In genomic region chr1:92879266-92879665, GRCm38 (mm10) we compare ENCODE assay signal across 16 mouse cellular contexts. TPM values are rescaled to one million over a fixed set of nuclear protein-coding genes. Genes with fewer than 3 reads are reported as not detected.
A peak's percentile ranks its signal among the peaks of the same experiment; 100 is the strongest.
DNase-seq lines count a peak whose midpoint lies in the region; ATAC-seq and TF ChIP-seq lines count a peak whose summit lies in the region.
"Had no signal": no experiment of that assay in that cellular context is flagged by ENCODE, and none has a peak within 500 bp of the region (broad histone marks: within the 10 kb centered on the region; RNA-seq: fewer than 3 reads in every experiment).

No protein-coding gene starts in this region.

- DNase-seq in hindbrain, embryonic 14.5 days (ENCODE audit: low spot score): no peak
- peak; percentile 92 to 95 for DNase-seq in cerebellum, adult 18-20 months
- DNase-seq in layer of hippocampus, adult 2 months (ENCODE audit: low spot score in 2 of 2): peak; percentile 54 to 57
- DNase-seq in right cerebral cortex, postnatal 10 days (ENCODE audit: low spot score in 2 of 2): peak; percentile 58 to 72
- DNase-seq in gastrocnemius, postnatal 4 days (ENCODE audit: low spot score in 2 of 2): no peak
- no peak for DNase-seq in urinary bladder, postnatal 10 days (ENCODE audit: low spot score)
- DNase-seq: heart, adult 18-20 months; kidney, adult 9 months; liver, embryonic 13.5 days; lung, postnatal 4 days; thymus, adult 2 months had no signal

- H3K9me3 ChIP-seq in hindbrain, embryonic 16.5 days (ENCODE audit: control insufficient read depth, low read length): no peaks in the 10 kb centered on the region
- H3K9me3 ChIP-seq in hindbrain, embryonic 14.5 days (ENCODE audit: control insufficient read depth, low read length): no peaks in the 10 kb centered on the region
- H3K9me3 ChIP-seq in heart, embryonic 12.5 days (replicated peaks): no peaks in the 10 kb centered on the region
- H3K9me3 ChIP-seq: hindbrain, embryonic 10.5 days; liver, embryonic 13.5 days; midbrain, embryonic 15.5 days had no signal

- no peak overlapping the region for H3K9ac ChIP-seq in hindbrain, embryonic 16.5 days (ENCODE audit: low read depth, low read length)
- H3K9ac ChIP-seq in hindbrain, embryonic 14.5 days: no peak overlapping the region
- no peak overlapping the region for H3K9ac ChIP-seq in heart, embryonic 12.5 days
- H3K9ac ChIP-seq: liver, embryonic 13.5 days; midbrain, embryonic 15.5 days had no signal

- H3K4me1 ChIP-seq in hindbrain, embryonic 16.5 days (ENCODE audit: control insufficient read depth, insufficient read depth, low read depth, low read length): no peaks in the 10 kb centered on the region
- H3K4me1 ChIP-seq in hindbrain, embryonic 14.5 days (replicated peaks; ENCODE audit: control insufficient read depth, insufficient read depth, low read length): no peaks in the 10 kb centered on the region
- peaks cover 9% of the 10 kb centered on the region; the same call in 1 of the 2 replicates for H3K4me1 ChIP-seq in heart, embryonic 12.5 days (replicated peaks)
- H3K4me1 ChIP-seq: liver, embryonic 13.5 days; midbrain, embryonic 15.5 days had no signal

- ATAC-seq in hindbrain, embryonic 16.5 days: 0 out of 2 replicates have a peak, but pooled peaks have one; percentile 37
- no peak for ATAC-seq in hindbrain, embryonic 14.5 days (ENCODE audit: low FRiP score)
- ATAC-seq in heart, embryonic 12.5 days (ENCODE audit: insufficient number of reproducible peaks, low FRiP score): no peak
- ATAC-seq: activated CD4-positive, CD25-positive, alpha-beta regulatory T cell, adult 4 months; midbrain, embryonic 15.5 days had no signal

- H3K36me3 ChIP-seq in hindbrain, embryonic 16.5 days (ENCODE audit: control insufficient read depth, insufficient read depth, low read length): no peaks in the 10 kb centered on the region
- no peaks in the 10 kb centered on the region for H3K36me3 ChIP-seq in hindbrain, embryonic 14.5 days (replicated peaks; ENCODE audit: control insufficient read depth, insufficient read depth)
- H3K36me3 ChIP-seq in heart, embryonic 12.5 days: no peaks in the 10 kb centered on the region
- H3K36me3 ChIP-seq: hindbrain, embryonic 10.5 days; liver, embryonic 13.5 days; midbrain, embryonic 15.5 days had no signal

- 71% methylated on average over 12 of the region's 12 CpGs for WGBS in hindbrain, embryonic 16.5 days
- 82% methylated on average over 12 of the region's 12 CpGs for WGBS in hindbrain, embryonic 14.5 days
- 81% methylated on average over 12 of the region's 12 CpGs for WGBS in heart, embryonic 12.5 days

- H3K4me3 ChIP-seq in hindbrain, embryonic 16.5 days (ENCODE audit: low read length): no peak overlapping the region
- H3K4me3 ChIP-seq in hindbrain, embryonic 14.5 days (replicated peaks; ENCODE audit: low read length): no peak overlapping the region
- no peak overlapping the region for H3K4me3 ChIP-seq in layer of hippocampus, adult 2 months
- no peak overlapping the region for H3K4me3 ChIP-seq in heart, embryonic 12.5 days
- H3K4me3 ChIP-seq: hindbrain, embryonic 10.5 days; liver, embryonic 13.5 days; midbrain, embryonic 15.5 days had no signal

- no peaks in the 10 kb centered on the region for H3K27me3 ChIP-seq in hindbrain, embryonic 16.5 days (replicated peaks; ENCODE audit: control insufficient read depth, insufficient read depth, low read length)
- H3K27me3 ChIP-seq in hindbrain, embryonic 14.5 days (ENCODE audit: control insufficient read depth, insufficient read depth, low read length): no peaks in the 10 kb centered on the region
- peaks cover 38% of the 10 kb centered on the region for H3K27me3 ChIP-seq in heart, embryonic 12.5 days (replicated peaks)
- H3K27me3 ChIP-seq: liver, embryonic 13.5 days; midbrain, embryonic 15.5 days had no signal

- H3K4me2 ChIP-seq in hindbrain, embryonic 16.5 days (ENCODE audit: low read length): no peak overlapping the region
- H3K4me2 ChIP-seq in hindbrain, embryonic 14.5 days (replicated peaks): no peak overlapping the region
- H3K4me2 ChIP-seq in heart, embryonic 12.5 days: no peak overlapping the region
- H3K4me2 ChIP-seq: liver, embryonic 13.5 days; midbrain, embryonic 15.5 days had no signal

- no peak overlapping the region for H3K27ac ChIP-seq in hindbrain, embryonic 16.5 days (ENCODE audit: low read depth, low read length)
- H3K27ac ChIP-seq in hindbrain, embryonic 14.5 days: no peak overlapping the region
- peak overlapping the region; percentile 43; the same call in 1 of the 2 replicates for H3K27ac ChIP-seq in layer of hippocampus, adult 2 months
- H3K27ac ChIP-seq in heart, embryonic 12.5 days (ENCODE audit: poor library complexity, severe bottlenecking): no peak overlapping the region
- H3K27ac ChIP-seq: hindbrain, embryonic 10.5 days; liver, embryonic 13.5 days; midbrain, embryonic 15.5 days had no signal

- no peak for TF ChIP-seq CTCF in layer of hippocampus, adult 2 months (conservative IDR thresholded peaks at IDR 0.05)

RNA-seq across cellular contexts. Expression of gene Ankmy1, which starts 23.4 kb away (rescaled TPM):
- 0.50 and 0.55 TPM in 2 replicates for polyA plus RNA-seq in hindbrain, embryonic 16.5 days (2015; fragmentation: Nextera tagmentation; extraction: Ambion mirVana)
- polyA plus RNA-seq in hindbrain, embryonic 14.5 days (2014; fragmentation: Nextera tagmentation; extraction: Ambion mirVana): 1.2 and 1.5 TPM in 2 replicates
- under 1 TPM; 0.17 to 0.26 TPM for total RNA-seq in layer of hippocampus, adult 2 months (2021)
- under 1 TPM; 0.52 to 0.70 TPM for total RNA-seq in gastrocnemius, postnatal 4 days (2021)
- polyA plus RNA-seq in heart, embryonic 12.5 days (2016; fragmentation: Nextera tagmentation; extraction: Ambion mirVana): 0.17 and 0.18 TPM in 2 replicates
- total RNA-seq: heart, adult 18-20 months had no signal
- polyA plus RNA-seq: liver, embryonic 13.5 days had no signal

RNA-seq across cellular contexts. Expression of gene Dusp28, which starts 27.5 kb away (rescaled TPM):
- polyA plus RNA-seq in hindbrain, embryonic 16.5 days (2015; fragmentation: Nextera tagmentation; extraction: Ambion mirVana): 15.5 and 17.3 TPM in 2 replicates
- polyA plus RNA-seq in hindbrain, embryonic 14.5 days (2014; fragmentation: Nextera tagmentation; extraction: Ambion mirVana): 12.2 and 12.4 TPM in 2 replicates
- 10 to 100 TPM; 14.6 to 15.7 TPM for total RNA-seq in layer of hippocampus, adult 2 months (2021)
- 10 to 100 TPM; 22.2 to 23.1 TPM for total RNA-seq in gastrocnemius, postnatal 4 days (2021)
- 10.3 and 11.0 TPM in 2 replicates for polyA plus RNA-seq in heart, embryonic 12.5 days (2016; fragmentation: Nextera tagmentation; extraction: Ambion mirVana)

RNA-seq across cellular contexts. Expression of gene Rnpepl1, which starts 31.3 kb away (rescaled TPM):
- 16.8 and 29.0 TPM in 2 replicates for polyA plus RNA-seq in hindbrain, embryonic 16.5 days (2015; fragmentation: Nextera tagmentation; extraction: Ambion mirVana)
- polyA plus RNA-seq in hindbrain, embryonic 14.5 days (2014; fragmentation: Nextera tagmentation; extraction: Ambion mirVana): 29.1 and 29.2 TPM in 2 replicates
- 10 to 100 TPM; 36.1 to 40.2 TPM for total RNA-seq in layer of hippocampus, adult 2 months (2021)
- total RNA-seq in gastrocnemius, postnatal 4 days (2021): 10 to 100 TPM; 63.6 to 65.5 TPM
- polyA plus RNA-seq in heart, embryonic 12.5 days (2016; fragmentation: Nextera tagmentation; extraction: Ambion mirVana): 37.2 and 38.9 TPM in 2 replicates

RNA-seq across cellular contexts. Expression of gene Gpc1, which starts 47.8 kb away (rescaled TPM):
- 57.2 and 65.4 TPM in 2 replicates for polyA plus RNA-seq in hindbrain, embryonic 16.5 days (2015; fragmentation: Nextera tagmentation; extraction: Ambion mirVana)
- 64.0 and 66.1 TPM in 2 replicates for polyA plus RNA-seq in hindbrain, embryonic 14.5 days (2014; fragmentation: Nextera tagmentation; extraction: Ambion mirVana)
- total RNA-seq in layer of hippocampus, adult 2 months (2021): 100 to 1,000 TPM; 146 to 154 TPM
- 100 to 1,000 TPM; 238 to 250 TPM for total RNA-seq in gastrocnemius, postnatal 4 days (2021)
- 67.2 and 70.3 TPM in 2 replicates for polyA plus RNA-seq in heart, embryonic 12.5 days (2016; fragmentation: Nextera tagmentation; extraction: Ambion mirVana)

RNA-seq across cellular contexts. Expression of gene Capn10, which starts 54.9 kb away (rescaled TPM):
- polyA plus RNA-seq in hindbrain, embryonic 16.5 days (2015; fragmentation: Nextera tagmentation; extraction: Ambion mirVana): 60.6 and 60.7 TPM in 2 replicates
- 48.2 and 50.6 TPM in 2 replicates for polyA plus RNA-seq in hindbrain, embryonic 14.5 days (2014; fragmentation: Nextera tagmentation; extraction: Ambion mirVana)
- total RNA-seq in layer of hippocampus, adult 2 months (2021): 10 to 100 TPM; 46.4 to 47.1 TPM
- 10 to 100 TPM; 12.6 to 13.8 TPM for total RNA-seq in gastrocnemius, postnatal 4 days (2021)
- 18.2 and 19.1 TPM in 2 replicates for polyA plus RNA-seq in heart, embryonic 12.5 days (2016; fragmentation: Nextera tagmentation; extraction: Ambion mirVana)

Comparison
In these comparisons a context has a peak if more than half of its experiments do, and no peak if none do; other contexts are left out.
1. DNase-seq: peak in cerebellum, adult 18-20 months (2 of 2), layer of hippocampus, adult 2 months (2 of 2) and right cerebral cortex, postnatal 10 days (2 of 2); none in hindbrain, embryonic 14.5 days (single experiment), gastrocnemius, postnatal 4 days (0 of 2) and urinary bladder, postnatal 10 days (single experiment).